Comparison of ENCODE assay signal across 18 mouse cellular contexts in genomic region chr17:5939871-5940270, GRCm38 (mm10). TPM values are rescaled to one million over a fixed set of nuclear protein-coding genes. Genes with fewer than 3 reads are reported as not detected.
A peak's percentile ranks its signal among the peaks of the same experiment; 100 is the strongest.
DNase-seq lines count a peak whose midpoint lies in the region; ATAC-seq and TF ChIP-seq lines count a peak whose summit lies in the region.
"Had no signal": no experiment of that assay in that cellular context is flagged by ENCODE, and none has a peak within 500 bp of the region (broad histone marks: within the 10 kb centered on the region; RNA-seq: fewer than 3 reads in every experiment).

No protein-coding gene starts in this region.

- peaks cover 19% of the 10 kb centered on the region for H3K4me1 ChIP-seq in intestine, embryonic 15.5 days (replicated peaks)
- 0 out of 2 replicates have a peak, but pooled peaks cover 2% of the 10 kb centered on the region for H3K4me1 ChIP-seq in intestine, postnatal 0 days (replicated peaks; ENCODE audit: control insufficient read depth, insufficient read depth, low read length)
- peaks cover 20% of the 10 kb centered on the region for H3K4me1 ChIP-seq in stomach, embryonic 14.5 days (ENCODE audit: control insufficient read depth, insufficient read depth, low read length)
- H3K4me1 ChIP-seq in stomach, postnatal 0 days (replicated peaks; ENCODE audit: control insufficient read depth, insufficient read depth), result 0 out of 2 replicates have a peak, but pooled peaks cover 3% of the 10 kb centered on the region

- 0 out of 2 replicates have a peak overlapping the region, but pooled peaks have one; percentile 9 for H3K27ac ChIP-seq in intestine, embryonic 15.5 days
- H3K27ac ChIP-seq in intestine, postnatal 0 days (ENCODE audit: low read depth, low read length), result no peak overlapping the region
- no peak overlapping the region for H3K27ac ChIP-seq in stomach, embryonic 14.5 days (ENCODE audit: low read length)
- no peak overlapping the region for H3K27ac ChIP-seq in stomach, postnatal 0 days (replicated peaks)
- H3K27ac ChIP-seq: forebrain, embryonic 12.5 days; layer of hippocampus, adult 2 months; liver, embryonic 15.5 days had no signal

- no peak overlapping the region for H3K9ac ChIP-seq in intestine, embryonic 15.5 days
- H3K9ac ChIP-seq in intestine, postnatal 0 days (ENCODE audit: low read depth, low read length), result no peak overlapping the region
- H3K9ac ChIP-seq in stomach, embryonic 14.5 days (replicated peaks; ENCODE audit: low read depth, low read length), result no peak overlapping the region
- H3K9ac ChIP-seq in stomach, postnatal 0 days (ENCODE audit: low read length), result no peak overlapping the region

- 0 out of 2 replicates have a peak overlapping the region, but pooled peaks have one; percentile 88 for H3K4me2 ChIP-seq in intestine, embryonic 15.5 days (replicated peaks)
- no peak overlapping the region for H3K4me2 ChIP-seq in intestine, postnatal 0 days (replicated peaks; ENCODE audit: low read depth)
- peak overlapping the region; percentile 76 for H3K4me2 ChIP-seq in stomach, embryonic 14.5 days (replicated peaks; ENCODE audit: low read depth, low read length)
- H3K4me2 ChIP-seq in stomach, postnatal 0 days (replicated peaks; ENCODE audit: low read depth), result no peak overlapping the region

- intact Hi-C loops in left cerebral cortex, postnatal 14 days (cut with DNase I), result loop anchor here (2.0 kb wide), 1 partner anchor 77 kb away; no protein-coding TSS in a partner anchor

- WGBS in intestine, embryonic 15.5 days, result 61% methylated on average over 12 of the region's 12 CpGs
- WGBS in intestine, postnatal 0 days, result 69% methylated on average over 12 of the region's 12 CpGs
- WGBS in stomach, embryonic 14.5 days, result 53% methylated on average over 12 of the region's 12 CpGs
- WGBS in stomach, postnatal 0 days, result 65% methylated on average over 12 of the region's 12 CpGs

- H3K4me3 ChIP-seq in intestine, embryonic 15.5 days (replicated peaks), result no peak overlapping the region
- no peak overlapping the region for H3K4me3 ChIP-seq in intestine, postnatal 0 days (ENCODE audit: low read depth, low read length)
- no peak overlapping the region for H3K4me3 ChIP-seq in stomach, embryonic 14.5 days (ENCODE audit: low read depth, low read length)
- H3K4me3 ChIP-seq in stomach, postnatal 0 days (ENCODE audit: low read depth, low read length), result no peak overlapping the region
- H3K4me3 ChIP-seq: layer of hippocampus, adult 2 months had no signal

- no peaks in the 10 kb centered on the region for H3K36me3 ChIP-seq in intestine, embryonic 15.5 days
- H3K36me3 ChIP-seq in intestine, postnatal 0 days (ENCODE audit: control insufficient read depth, insufficient read depth), result no peaks in the 10 kb centered on the region
- H3K36me3 ChIP-seq in stomach, embryonic 14.5 days (ENCODE audit: control insufficient read depth, insufficient read depth, low read length), result no peaks in the 10 kb centered on the region
- H3K36me3 ChIP-seq in stomach, postnatal 0 days (ENCODE audit: control insufficient read depth, insufficient read depth, low read length), result no peaks in the 10 kb centered on the region
- H3K36me3 ChIP-seq: forebrain, embryonic 12.5 days; liver, embryonic 15.5 days had no signal

- H3K9me3 ChIP-seq in intestine, embryonic 15.5 days, result no peaks in the 10 kb centered on the region
- no peaks in the 10 kb centered on the region for H3K9me3 ChIP-seq in intestine, postnatal 0 days (ENCODE audit: control insufficient read depth)
- H3K9me3 ChIP-seq in stomach, embryonic 14.5 days (ENCODE audit: control insufficient read depth, low read depth, low read length), result no peaks in the 10 kb centered on the region
- H3K9me3 ChIP-seq in stomach, postnatal 0 days (ENCODE audit: control insufficient read depth, low read length), result no peaks in the 10 kb centered on the region
- H3K9me3 ChIP-seq: forebrain, embryonic 12.5 days; liver, embryonic 15.5 days had no signal

- TF ChIP-seq CTCF in intestine, postnatal 0 days (IDR thresholded peaks at IDR 0.05; ENCODE audit: low read depth), result no peak
- no peak for TF ChIP-seq CTCF in stomach, postnatal 0 days (IDR thresholded peaks at IDR 0.05; ENCODE audit: low read depth)

- DNase-seq in cerebellum, adult 9-11 months, result peak; percentile 26
- DNase-seq in cerebellum, postnatal 10 days, result no peak
- DNase-seq in stomach, postnatal 0 days (ENCODE audit: low spot score), result no peak
- no peak for DNase-seq in left cerebral cortex, postnatal 14 days (ENCODE audit: low spot score in 2 of 2)
- DNase-seq: adrenal gland, postnatal 36 days; cerebellum, adult 9-10 months; gastrocnemius, postnatal 36 days; kidney, adult 18-20 months; kidney, postnatal 25 days; liver; lung, postnatal 14 days; thymus, postnatal 14 days had no signal

- H3K27me3 ChIP-seq in intestine, embryonic 15.5 days (replicated peaks), result no peaks in the 10 kb centered on the region
- H3K27me3 ChIP-seq in intestine, postnatal 0 days (replicated peaks; ENCODE audit: control insufficient read depth, insufficient read depth, low read length), result no peaks in the 10 kb centered on the region
- H3K27me3 ChIP-seq in stomach, embryonic 14.5 days (ENCODE audit: control insufficient read depth, insufficient read depth, low read length), result no peaks in the 10 kb centered on the region
- no peaks in the 10 kb centered on the region for H3K27me3 ChIP-seq in stomach, postnatal 0 days (ENCODE audit: control insufficient read depth, insufficient read depth, low read length)

- ATAC-seq in intestine, embryonic 15.5 days, result no peak
- ATAC-seq in intestine, postnatal 0 days, result no peak
- no peak for ATAC-seq in stomach, embryonic 14.5 days (ENCODE audit: insufficient number of reproducible peaks, insufficient read depth, low FRiP score, low read depth)
- no peak for ATAC-seq in stomach, postnatal 0 days (ENCODE audit: low FRiP score, low TSS enrichment)

- TF ChIP-seq EP300 in stomach, postnatal 0 days (optimal IDR thresholded peaks at IDR 0.05), result no peak

RNA-seq across cellular contexts. Expression of gene Synj2, which starts 1.2 kb away (rescaled TPM):
- 4.8 and 4.9 TPM in 2 replicates for polyA plus RNA-seq in intestine, embryonic 15.5 days (2015; fragmentation: Nextera tagmentation; extraction: Ambion mirVana)
- 2.1 and 2.6 TPM in 2 replicates for polyA plus RNA-seq in intestine, postnatal 0 days (2015; fragmentation: Nextera tagmentation; extraction: Ambion mirVana)
- polyA plus RNA-seq in stomach, embryonic 14.5 days (2014; fragmentation: Nextera tagmentation; extraction: Ambion mirVana), result 7.5 and 10.3 TPM in 2 replicates
- 3.2 and 3.3 TPM in 2 replicates for polyA plus RNA-seq in stomach, postnatal 0 days (2015; fragmentation: Nextera tagmentation; extraction: Ambion mirVana)
- 10 to 100 TPM; 60.1 to 64.4 TPM for total RNA-seq in left cerebral cortex, postnatal 14 days (2021)

Comparison
In these comparisons a context has a peak if more than half of its experiments do, and no peak if none do; other contexts are left out.
1. H3K4me2 ChIP-seq: peak in intestine, embryonic 15.5 days (single experiment) and stomach, embryonic 14.5 days (single experiment); none in intestine, postnatal 0 days (single experiment) and stomach, postnatal 0 days (single experiment).